Mouse (Mus musculus): Measurements from ENCODE around the gene Hist2h2ac.
"Not testable (repeated sequence)": the region's sequence is repeated elsewhere in the genome, so short reads cannot be mapped to it uniquely, and the experiment has no call there.

Hist2h2ac gene

DNA sequence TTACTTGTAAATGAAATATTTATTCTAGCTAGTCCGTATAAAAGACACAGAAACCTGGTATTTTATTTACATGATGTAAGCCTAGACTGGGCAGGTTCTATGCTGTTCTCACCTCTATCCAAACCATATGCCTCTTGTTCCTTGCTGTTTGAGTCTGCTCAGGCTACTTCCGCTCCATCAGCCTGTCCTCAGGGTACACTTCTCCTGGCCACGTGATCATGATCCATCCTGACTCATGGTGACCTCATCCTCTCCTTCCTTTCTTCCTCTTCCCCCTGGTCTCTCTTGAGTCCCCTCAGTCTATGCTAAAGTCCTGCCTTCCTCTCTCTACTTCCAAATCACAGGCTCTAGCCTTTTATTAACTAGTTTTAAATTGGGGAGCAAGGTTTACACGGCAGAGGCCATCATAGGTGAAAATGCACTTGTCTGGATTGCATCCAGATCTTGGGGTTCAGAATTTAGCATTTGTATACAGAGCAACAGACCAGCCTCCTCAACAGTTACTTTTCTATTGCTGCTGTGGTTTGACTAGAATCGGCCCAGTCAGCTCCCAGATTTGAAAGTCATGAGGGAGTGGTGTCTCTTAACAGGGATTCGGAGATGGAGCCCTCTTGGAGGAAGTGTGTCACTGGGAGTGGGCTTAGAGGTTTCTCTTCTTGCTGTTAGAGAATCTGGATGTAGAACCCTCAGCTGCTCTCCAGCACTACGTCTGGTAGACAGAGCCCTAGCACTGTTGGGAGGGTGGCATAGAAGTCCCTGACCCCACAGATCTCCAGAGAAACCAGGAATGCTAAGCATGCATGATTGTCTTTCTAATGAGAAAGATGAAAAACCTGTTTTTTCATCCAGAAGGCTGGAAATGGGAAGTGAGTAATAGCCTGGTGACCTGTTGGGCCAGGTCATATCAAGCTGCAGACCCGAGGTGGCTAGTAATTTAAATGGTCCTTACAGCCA lies 6.3 kb upstream of the Hist2h2ac start:
- DNase-seq, result no peak

- DNase-seq, result no peak
Measured at GRCm38 (mm10) chr3:96225421-96225820, 4.7 kb upstream of the Hist2h2ac start.

DNA sequence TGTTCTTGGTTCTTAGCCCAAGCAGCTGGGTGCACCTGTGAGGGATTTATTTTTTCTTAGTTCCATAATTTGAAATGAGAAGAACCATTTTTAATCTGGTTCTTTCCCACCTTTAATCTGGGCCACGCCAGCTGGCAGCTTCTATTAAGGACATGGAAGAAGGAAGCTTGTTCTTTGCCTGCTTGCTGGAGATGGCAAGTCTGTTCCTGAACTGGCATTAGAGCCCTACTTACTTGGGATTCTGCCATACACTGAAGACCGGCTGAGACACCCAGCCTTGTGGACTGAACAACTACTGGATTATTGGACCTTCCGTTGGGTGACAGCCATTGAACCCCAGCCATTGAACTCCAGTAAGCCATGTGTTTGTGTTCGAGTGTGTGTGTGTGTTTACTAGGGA lies 2.1 kb upstream of the Hist2h2ac start:
- no peak for DNase-seq

- DNase-seq, result peak in 1 of 2 experiments; percentile 30
Measured at GRCm38 (mm10) chr3:96221640-96222038, 959 bp upstream of the Hist2h2ac start.

DNA sequence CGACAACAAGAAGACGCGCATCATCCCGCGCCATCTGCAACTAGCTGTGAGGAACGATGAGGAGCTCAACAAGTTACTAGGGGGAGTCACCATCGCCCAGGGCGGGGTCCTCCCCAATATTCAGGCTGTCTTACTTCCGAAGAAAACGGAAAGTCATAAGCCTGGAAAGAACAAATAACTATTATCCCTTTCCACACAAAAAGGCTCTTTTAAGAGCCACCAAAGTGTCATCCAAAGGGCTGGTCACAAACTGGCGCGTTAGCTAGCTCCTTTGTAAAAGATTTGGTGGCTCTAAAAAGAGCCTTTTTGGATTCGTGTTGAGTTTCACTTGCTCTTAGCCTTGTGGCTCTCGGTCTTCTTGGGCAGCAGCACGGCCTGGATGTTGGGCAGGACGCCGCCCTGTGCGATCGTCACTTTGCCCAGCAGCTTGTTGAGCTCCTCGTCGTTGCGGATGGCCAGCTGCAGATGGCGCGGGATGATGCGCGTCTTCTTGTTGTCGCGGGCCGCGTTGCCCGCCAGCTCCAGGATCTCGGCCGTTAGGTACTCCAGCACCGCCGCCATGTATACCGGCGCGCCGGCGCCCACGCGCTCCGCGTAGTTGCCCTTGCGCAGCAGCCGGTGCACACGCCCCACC lies 432 bp downstream of the Hist2h2ac start:
- DNase-seq, result not testable (repeated sequence)

GRCm38 (mm10) chr3:96219661-96220130 lies 984 bp downstream of the Hist2h2ac start, which contains the start of the genes Bola1 and Hist2h2ab:
Bola1 (minus strand) TSS chr3:96219709.
Hist2h2ab (plus strand) TSS chr3:96219865.
- DNase-seq, result peak; percentile 69 to 80

DNA sequence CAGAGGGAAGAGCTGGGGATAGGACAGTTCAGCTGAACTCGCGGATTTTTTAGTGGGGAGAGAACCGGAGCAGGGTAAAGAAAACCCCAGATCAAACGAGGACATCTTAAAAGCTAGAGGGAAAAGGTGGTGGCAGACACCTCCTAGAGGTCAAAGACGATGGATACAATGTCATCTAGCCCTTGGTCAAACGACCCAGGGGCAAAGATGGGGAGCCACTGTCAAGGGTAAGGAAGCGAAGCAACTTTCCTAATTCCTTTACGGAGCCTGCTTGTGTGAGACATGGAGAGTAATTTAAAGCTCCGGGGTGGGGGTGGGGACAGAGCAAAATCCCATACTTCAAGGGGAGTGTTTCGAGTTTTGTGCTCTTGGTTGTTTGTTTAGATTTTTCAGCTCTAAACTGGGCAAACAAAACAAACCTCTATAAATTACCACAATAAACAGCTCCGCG lies 1.5 kb downstream of the Hist2h2ac start:
- peak; percentile 46 to 57 for DNase-seq

GRCm38 (mm10) chr3:96209242-96209641 lies 11.4 kb downstream of the Hist2h2ac start:
- DNase-seq, result peak in 1 of 2 experiments; percentile 45

DNA sequence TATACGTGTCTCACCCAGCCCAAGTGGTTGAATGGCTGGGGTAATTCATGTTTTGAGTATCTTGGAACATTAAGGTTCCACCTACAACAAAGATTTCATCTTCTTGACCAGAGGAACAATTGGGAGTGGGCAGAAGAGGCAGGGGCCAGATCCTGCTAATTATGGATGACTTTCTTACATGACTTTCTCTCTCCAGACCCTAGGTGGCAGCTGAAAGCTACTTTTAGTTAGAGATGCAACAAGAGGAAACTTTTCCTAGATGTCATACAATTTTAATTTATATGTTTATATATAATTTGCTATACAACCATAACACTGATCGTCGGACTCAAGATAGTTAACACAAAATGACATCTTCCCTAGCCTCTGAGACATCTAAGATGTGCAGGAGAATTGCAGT lies 12.9 kb downstream of the Hist2h2ac start:
- no peak for DNase-seq

DNA sequence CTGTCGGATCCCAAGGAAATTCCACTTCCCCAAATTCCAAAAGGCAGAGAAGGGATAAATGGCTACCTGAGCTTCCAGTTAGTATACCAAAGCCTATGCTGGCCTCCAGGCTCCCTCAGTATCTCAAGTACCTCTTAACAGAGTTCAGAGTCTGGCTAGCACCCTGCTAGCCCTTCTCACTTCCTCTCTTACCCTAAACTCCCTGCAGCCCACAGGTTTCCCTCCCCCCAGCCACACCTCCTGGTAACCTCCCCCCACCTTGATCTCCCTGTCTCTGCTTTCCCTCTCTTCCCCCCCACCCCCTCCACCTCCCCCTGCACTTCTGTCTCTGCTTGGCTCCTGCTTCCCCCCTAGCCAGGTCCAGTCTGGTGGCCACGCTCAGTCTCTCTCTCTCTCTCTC lies 20.9 kb downstream of the Hist2h2ac start:
- no peak for DNase-seq

DNA sequence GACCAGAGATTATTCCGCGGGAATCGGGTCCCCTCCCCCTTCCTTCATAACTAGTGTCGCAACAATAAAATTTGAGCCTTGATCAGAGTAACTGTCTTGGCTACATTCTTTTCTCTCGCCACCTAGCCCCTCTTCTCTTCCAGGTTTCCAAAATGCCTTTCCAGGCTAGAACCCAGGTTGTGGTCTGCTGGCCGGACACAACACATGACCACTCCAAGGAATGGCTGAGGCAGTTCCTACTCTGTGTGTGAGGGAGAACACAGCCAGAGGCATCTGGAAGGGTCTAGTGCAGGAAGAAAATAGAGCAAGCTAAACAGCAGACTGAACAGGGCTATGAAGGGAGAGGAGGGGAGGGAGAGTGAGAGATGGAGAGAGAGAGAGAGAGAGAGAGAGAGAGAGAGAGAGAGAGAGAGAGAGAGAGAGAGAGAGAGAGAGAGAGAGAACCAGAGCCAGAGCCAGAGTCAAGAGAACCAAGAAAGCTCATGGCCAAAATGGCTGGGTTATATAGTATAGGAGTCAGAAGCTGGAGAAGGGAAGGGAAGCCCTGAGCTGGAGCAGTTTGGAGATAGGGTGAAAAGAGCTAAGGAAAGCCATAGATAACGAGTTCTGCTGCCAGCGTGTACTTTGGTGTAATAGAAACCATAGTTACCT lies 22.0 kb downstream of the Hist2h2ac start:
- not testable (repeated sequence) for DNase-seq

DNA sequence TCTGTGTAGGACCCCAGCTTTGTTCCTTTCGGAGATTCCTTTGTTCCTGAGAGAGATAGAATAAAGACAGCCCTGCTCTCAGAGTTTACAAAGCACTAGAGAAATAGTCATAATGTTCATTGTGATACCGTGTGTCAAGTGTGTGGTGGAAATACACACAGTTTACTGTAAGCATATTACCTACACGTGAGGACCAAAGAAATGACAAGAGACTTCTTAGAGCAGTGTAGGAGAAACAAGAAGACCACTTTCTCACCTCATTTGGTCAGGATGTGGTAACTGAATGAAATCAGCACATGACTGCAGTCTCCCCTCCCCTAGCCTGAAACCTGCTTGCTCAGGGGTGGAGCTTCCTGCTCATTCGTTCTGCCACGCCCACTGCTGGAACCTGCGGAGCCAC lies 22.5 kb downstream of the Hist2h2ac start:
- no peak for DNase-seq

- peak; percentile 90 to 92 for DNase-seq
Measured at GRCm38 (mm10) chr3:96197129-96197749, 23.4 kb downstream of the Hist2h2ac start.

- no peak for DNase-seq
Measured at GRCm38 (mm10) chr3:96196437-96197128, 24.1 kb downstream of the Hist2h2ac start.

- peak; percentile 45 to 68 for DNase-seq
Measured at GRCm38 (mm10) chr3:96195616-96196313, 24.9 kb downstream of the Hist2h2ac start.

DNA sequence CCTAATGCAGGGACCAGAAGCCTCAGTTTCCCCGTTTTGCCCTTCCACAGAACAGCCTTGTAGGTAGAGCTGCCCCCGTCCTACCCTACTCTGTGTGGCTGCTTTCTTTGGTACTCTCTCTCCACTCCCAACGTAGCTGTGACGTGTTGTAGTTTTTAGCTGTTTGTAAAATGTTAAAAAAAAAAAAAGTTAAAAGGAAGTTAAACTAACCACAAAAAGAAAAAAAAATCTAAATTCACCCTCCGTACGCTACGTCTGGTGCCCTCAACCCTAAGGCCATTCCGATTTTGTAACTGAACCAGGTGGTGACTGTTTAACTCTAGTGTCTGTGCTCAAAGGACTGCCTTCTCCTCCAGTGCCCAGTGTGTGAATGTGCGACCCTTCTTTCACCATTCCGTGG lies 25.7 kb downstream of the Hist2h2ac start:
- DNase-seq, result no peak

GRCm38 (mm10) chr3:96192977-96193376 lies 27.7 kb downstream of the Hist2h2ac start:
- DNase-seq, result no peak

GRCm38 (mm10) chr3:96182382-96182776 lies 38.3 kb downstream of the Hist2h2ac start:
- peak in 1 of 2 experiments; percentile 54 for DNase-seq

- peak; percentile 64 to 73 for DNase-seq
Measured at GRCm38 (mm10) chr3:96181510-96182381, 38.9 kb downstream of the Hist2h2ac start.
